Mouse (Mus musculus) brain, adult 2 months (tissue): ENCODE data around the gene Kif22.

ENCODE experiments used
- DNase-seq: peaks from one replicate; pipeline ENCODE4 v3.0.0; 2011; ENCODE audit warnings: low read depth, low spot score

Kif22 gene

DNA sequence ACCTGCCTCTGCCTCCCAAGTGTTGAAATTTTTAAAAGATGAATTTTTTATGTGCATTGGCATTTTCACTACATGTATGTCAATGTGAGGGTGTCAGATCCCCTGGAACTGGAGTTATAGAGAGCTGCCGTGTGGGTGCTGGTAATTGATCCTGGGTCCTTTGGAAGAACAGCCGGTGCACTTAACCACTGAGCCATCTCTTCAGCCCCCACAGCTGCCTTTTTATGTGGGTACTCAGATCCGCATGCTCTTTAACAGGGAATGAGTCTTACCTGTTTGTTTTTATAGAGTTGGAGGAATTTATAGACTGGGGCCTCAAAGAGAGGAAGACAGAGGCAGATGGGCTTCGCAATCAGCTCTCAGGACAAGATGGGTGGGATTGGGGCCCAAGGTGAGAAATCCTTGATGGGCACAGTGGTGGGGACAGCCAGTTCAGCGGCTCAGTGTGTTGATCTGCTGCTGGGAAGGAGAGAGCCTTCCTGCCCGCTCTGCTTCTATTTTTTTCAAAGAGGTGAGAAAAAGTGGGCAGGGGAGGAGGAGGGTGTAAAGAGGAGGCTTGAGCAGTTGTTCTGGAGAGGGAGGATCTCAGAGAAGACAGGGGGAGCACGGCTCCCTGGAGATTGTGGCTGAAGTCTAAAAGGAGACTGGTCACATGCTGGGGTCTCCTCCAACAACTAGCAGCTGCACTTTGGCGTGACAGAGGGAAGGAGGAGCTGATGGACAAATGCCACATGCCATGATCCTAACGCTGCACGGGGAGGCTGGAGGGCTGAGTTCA lies 57.4 kb downstream of the Kif22 start:
- DNase-seq, result peak; percentile 83

DNA sequence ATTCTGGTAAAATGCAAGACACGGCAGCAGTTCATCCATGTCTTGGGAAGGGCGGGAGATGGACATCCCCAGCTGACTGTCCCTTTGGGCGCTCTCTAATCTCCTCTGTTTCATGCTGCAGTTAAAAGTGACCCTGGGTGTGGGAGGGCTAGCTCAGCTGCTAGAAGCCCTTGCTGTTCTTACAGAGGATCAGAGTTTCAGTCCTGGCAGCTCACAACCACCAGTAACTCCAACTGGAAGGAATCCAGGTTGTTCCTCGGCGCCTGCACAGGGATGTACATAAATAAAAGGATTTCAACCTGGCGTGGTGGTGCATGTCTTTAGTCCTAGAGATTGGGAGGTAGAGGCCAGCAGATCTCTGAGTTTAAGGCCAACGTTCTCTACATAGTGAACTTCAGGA lies 59.2 kb downstream of the Kif22 start:
- peak; percentile 56 for DNase-seq

DNA sequence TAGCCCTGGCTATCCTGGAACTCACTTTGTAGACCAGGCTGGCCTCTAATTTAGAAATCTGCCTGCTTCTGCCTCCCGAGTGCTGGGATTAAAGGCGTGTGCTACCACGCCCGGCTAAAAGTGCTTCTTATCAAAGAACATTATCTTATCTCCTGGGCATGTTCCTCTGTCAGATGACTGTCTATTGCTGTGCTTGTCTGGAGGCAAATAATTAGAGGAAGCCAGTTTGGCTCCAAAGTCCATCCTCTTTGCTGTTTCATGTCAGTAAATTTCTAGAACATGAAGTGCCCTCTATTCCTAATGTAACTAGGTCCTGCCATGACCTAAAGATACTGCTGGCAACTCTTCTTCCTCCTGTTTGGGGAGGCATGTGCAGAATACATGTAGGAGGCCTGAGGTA lies 60.2 kb downstream of the Kif22 start:
- no peak for DNase-seq

DNA sequence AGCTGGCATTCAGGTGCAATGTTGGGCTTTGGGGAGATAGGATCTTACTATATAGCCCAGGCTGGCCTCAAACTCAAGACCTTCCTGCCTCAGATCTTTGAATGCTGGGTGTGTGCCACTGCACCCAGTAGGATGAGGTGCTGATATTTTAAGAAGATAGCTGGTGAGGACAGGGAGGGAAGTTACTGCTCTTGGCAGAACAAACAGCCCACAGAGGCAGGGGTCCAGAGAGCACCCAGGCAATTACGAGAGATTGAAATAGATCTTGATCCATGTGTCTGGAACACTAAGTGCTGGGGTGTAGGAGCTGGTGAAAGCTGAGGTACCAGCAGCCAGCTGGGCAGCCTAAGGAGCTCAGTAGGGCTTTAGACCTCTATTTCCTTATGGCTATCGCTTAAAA lies 60.7 kb downstream of the Kif22 start:
- DNase-seq, result peak; percentile 22

DNA sequence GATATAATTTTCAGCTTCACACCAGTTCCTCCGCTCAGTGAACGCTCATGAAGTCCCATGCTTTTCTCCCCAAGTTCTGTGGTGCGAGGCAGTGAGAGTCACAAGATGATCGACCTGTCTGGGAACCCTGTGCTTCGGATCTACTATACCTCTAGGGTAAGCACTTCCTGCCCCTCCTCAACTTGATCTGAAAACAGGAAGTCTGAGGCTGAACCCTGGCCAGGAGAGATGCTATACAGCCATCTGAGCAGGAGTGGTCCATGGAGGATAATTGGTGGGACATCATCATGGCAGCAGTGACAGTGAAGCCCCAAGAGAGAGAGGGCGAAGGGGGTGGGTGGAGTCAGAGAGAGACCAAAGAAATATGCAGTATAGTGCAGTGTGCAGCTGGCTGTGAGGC lies 63.4 kb downstream of the Kif22 start:
- no peak for DNase-seq
